Mouse (Mus musculus) c-Kit-positive CD71-positive TER-119-negative erythroid progenitor cells, embryonic 14.5 days (primary cell): Measurements from ENCODE around the gene Exoc3l.
A peak's percentile ranks its signal among the peaks of the same experiment; 100 is the strongest.

Experiments used
- DNase-seq: peaks from one replicate; pipeline ENCODE4 v3.0.0-alpha.2; 2013; ENCODE audit warnings: low read depth

Gene Exoc3l

DNA sequence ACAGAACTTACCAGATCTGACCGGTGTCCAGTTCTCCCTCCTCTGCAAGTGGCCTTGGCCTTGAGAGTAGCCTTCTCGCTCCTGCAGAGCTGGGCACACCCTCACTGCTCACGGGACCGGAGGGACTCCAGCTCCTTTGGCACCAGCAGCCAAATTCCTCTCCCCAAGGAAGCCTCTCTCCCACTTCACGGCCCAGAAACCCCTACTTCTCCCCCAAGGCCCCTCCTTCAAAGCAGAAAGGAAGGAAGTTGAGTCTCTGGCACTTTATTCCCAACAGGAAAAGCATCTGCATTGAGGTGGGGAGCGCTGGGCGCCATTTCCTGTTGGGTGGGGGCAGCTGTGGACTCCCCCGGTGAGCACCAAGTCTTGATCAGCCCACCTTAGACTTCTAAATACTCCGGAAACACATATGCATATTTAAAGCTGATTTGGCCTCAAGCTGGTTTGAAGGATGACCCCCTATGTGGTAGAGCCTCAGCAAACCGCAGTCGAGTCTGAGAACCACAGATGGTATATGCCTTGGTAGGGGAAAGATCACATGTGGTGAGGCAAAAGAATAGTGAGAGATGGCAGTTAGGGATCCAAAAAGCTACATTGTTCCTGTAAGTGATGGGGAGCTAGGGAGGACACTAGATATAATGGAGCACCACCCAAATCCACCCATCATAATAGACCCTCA, at the start of gene Exoc3l:
Gene Exoc3l, minus strand, starts transcription at position 207 of the 679 bp plus-strand sequence.
- DNase-seq = no peak

GRCm38 (mm10) chr8:105345061-105345975, 49.4 kb upstream of the Exoc3l start:
- DNase-seq = no peak

DNA sequence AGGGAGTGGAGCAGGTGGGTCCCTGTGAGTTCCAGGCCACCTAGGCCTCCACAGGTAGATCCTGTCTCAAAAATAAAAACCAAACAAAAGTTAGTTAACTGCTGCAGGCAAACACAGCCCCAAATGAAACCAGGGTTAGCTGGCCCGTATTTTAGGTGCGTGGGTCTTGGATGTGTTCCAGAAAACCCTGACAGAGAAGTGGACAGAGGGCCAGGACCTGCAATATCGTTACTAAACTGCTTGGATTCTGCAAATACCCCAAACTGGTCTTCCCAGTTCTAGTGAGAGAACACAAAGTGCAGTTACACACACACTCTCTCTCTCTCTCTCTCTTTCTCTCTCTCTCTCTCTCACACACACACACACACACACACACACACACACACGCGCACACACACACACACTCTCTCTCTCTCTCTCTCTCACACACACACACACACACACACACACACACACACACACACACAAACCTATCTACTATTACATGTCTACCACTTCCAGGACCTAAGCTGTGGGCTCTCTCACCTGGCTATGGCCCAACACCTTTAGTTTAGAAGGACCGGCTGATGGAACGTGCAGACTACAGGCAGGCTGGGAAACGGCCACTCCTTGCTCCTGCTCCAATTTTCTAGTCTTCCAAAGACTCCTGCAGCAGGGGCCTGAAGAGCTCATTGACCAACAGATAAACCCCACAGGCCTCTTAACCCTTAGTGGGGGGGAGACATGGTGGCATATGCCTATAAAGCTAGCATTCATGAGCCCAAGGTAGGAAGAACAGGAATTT, 48.1 kb upstream of the Exoc3l start:
- no peak for DNase-seq

DNA sequence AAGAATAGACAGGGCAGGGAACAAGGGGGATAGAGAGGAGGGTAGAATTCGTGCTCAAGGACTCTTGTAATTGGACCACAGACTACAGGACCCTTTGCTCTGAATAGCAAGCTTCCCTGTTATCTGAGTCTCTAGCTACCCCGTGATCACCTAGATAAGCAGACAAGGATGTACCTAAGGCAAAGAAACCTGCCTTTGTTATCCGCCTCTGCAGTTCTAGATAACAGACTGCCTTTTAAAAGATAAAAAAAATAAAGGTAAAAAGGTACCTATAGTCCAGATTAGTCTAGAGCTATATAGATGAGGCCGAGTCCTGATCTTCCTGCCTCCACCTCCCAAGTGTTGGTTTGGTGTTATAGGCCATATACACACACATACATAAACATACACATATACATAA, 46.9 kb upstream of the Exoc3l start:
- no peak for DNase-seq

DNA sequence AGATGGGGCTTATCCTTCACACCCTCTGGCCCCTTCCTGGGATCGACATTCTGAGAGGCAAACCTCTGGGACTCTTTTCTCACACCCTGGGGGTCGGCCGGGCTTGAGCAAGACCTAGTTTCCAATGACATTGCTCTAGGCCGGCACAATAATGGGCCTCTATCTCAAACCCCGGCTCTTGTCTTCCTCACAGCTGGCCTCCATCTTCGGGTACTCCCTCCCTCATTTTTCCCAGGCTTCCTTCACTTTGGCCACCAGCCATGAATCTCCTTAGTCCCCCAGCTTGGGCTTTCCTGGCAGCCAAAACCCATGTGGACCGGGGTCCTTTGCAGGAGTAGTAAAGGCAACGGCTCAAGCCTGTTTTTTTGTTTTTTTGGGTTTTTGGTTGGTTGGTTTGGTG, 45.5 kb upstream of the Exoc3l start:
- no peak for DNase-seq

- DNase-seq = peak; percentile 56
Measured at GRCm38 (mm10) chr8:105339886-105340635, 44.2 kb upstream of the Exoc3l start.

DNA sequence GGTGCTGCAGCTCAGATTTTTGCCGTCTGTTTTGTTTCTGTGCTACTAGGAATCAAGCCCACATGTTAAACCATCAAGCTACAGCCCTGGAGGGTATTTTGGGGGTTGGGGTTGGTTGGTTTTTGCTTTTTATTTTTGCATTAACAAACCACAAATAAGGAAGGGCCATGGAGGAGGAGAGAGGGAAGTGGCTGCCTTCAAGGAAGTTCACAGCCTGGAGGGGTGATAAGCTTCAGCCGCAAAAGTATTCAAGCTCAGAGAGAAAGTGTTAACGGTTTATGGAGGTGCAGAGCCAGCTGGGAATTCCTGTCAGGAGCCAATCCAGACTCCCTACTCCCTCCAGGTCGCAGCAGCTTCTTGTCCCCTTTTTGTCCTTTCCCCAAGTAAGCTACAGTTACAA, 43.1 kb upstream of the Exoc3l start:
- DNase-seq = no peak

DNA sequence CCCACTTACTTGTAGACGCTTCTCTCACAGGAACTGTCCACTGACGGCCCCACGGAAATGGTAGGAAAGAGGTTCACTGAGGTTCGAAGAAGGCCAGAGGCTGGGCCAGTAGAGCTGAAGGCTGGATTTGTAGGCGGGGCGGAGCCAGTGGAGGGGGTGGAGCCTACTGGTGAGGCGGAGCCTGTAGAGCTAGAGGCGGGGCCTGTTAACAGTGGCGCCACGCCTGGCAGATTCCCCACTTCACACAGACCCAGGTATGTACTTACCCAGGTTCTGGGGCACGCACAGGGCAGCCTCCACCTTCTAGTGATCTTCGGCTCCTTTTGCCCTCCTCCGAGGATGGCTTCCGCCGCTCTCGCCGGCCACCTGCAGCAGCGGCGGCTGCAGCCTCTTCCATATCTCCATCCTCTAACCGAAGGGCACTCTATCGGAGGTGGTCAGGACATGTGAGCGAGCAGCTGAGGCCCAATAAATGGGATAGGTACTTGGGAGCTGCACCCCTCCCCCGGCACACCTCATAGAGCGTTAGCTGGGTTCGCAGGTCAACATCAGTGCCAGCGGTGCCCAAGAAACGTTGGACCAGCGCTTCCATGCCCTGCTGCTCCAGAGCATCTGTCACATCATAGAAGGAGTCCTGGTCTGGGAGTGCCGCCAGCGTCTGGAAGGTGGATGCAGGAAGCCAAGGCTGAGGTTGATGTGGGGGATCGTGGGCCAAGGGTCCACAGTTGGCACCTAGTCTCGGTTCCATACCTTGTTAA, 40.7 kb upstream of the Exoc3l start:
- DNase-seq = no peak

DNA sequence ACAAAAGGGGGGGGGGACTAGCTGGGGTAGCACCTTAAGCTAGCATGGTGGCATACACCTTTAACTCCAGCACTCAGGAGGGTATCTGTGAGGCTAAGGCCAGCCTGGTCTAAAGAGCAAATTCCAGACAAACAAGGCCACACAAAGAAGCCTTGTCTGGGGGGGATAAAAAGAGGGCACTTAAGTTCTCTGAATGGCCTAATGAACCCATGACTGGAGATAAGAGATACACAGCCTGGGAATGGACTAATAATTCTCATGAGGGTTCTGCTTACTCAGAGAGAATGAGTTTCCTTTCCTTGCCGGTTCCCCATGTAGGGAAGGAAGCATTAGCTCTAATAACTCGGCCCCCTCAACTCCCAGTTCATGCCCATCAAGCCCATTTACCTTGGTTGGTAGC, 36.6 kb upstream of the Exoc3l start:
- DNase-seq = no peak

DNA sequence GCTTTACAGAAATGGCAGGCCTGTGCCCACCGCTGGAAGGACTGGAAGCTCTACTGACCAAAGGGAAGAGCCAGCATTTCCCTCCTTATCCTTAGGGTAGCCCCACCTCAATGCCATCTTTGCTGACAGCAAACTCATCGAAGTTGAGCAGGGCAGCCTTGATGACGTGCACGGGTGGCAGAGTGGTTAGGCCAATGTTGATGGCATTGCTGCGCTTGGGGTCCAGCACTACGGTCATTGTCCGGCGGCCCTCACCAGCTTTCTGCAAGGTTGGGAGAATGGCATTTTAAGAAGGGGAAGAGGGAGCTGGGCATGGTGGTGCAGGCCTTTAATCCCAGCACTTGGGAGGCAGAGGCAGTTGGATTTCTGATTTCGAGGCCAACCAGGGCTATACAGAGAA, 36.0 kb upstream of the Exoc3l start:
- DNase-seq = no peak

DNA sequence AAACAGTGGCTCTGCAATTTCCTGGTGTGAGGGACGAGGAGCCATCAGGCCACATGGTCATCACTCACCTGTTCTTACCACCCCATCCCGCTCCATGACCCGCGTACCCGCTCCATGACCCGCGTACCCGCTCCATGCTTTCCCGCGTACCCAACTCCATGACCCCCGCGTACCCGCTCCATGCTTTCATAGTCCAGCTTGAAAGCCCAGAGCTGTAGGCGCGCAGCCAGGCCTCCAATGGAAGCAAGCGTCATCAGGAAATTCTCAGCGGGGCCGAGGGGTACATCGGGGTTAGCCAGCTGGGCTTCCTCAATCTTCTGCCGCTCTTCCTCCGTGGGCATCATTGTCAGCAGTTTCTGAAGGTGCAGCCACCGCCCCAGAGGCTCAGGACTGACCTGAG, 35.6 kb upstream of the Exoc3l start:
- no peak for DNase-seq

DNA sequence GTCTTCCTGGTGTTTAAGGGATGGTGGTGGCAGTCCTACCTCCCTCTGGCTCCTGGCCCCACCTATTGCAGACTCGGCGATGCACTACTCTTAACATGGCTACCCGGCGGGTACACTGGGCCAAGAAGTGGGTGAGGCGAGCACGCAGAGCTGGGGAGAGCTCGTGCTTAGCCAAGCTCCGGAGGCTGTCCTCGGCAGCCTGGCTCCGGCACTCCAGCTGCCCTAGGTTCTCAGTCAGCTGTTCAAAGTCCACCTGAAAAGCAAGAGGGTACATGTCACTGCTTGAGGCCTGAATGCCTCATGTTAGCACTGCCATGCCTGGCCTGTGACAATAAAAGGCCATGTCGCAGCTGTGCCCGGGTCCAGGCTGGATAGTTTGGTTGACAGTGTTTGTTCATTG, 34.4 kb upstream of the Exoc3l start:
- no peak for DNase-seq

DNA sequence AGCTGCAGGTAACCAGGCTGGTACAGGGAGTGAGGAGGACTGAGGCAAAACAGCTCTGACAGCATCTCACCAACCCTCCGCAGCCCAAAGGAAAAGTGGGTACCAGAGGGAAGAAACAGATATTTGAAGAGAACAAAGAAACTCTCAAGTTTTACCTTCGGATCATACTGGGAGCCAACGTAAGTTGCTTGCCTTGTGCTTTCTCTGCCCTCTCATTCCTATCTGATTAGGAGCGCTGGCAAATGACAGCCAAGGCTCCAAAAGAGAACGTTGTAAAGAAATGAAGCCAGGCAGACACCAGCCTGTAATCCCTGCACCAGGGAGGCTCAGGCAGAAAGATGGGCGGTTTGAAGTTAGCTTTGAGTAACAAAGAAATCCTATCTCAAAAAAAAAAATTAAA, 31.1 kb upstream of the Exoc3l start:
- no peak for DNase-seq

DNA sequence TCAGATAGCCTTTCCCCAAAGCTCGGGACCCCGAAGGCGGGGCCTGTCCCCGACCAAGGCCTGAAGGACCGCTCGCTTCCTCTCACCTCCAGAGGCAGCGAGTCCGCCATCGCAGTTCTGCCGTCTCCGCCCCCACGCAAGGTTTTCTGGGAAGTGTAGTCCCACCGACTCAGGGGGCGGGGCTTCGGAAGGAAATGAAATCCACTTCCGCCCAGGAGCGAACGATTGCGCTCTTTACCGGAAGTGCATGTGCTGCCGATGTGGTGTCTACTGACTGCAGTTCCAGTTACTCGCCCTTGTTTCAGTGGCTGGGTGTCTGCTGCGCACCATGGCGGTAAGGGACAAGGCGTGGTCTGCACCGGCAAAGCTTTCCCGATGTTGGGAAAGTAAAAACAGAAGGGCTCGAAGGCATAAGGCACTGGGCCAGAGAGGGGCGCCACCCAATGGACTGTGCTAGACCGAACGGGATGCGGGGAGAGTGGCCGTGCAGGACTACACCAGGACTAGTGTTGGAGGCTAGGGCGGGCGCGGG, 30.3 kb upstream of the Exoc3l start, which contains the start of the genes Lrrc29 and Tmem208:
Gene Lrrc29, minus strand, starts transcription at position 138 of the 532 bp plus-strand sequence.
Gene Tmem208, plus strand, starts transcription at position 214 of the 532 bp plus-strand sequence.
- peak; percentile 96 for DNase-seq

DNA sequence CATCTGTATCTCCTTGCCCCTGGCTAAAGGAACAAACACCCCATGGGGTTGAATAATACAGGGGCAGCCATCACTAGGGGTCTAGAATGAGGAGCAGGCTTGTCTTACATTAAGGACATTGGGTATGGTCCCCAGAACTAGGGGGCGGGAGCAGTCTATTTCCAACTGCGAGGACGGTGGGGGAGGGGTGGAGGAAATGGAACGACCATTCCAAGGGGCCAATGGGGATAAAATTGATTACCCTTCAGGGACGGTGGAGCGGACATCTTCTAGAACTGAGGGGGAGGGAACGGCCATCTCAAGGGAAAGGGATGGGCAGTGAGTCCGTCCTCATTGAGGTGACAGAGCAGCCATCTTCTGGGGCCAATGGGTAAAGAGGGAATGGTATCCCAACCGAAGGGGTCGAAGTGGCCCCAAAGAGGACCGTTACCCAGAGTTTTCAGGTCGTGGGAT, 29.8 kb upstream of the Exoc3l start:
- no peak for DNase-seq

GRCm38 (mm10) chr8:105323183-105323582, 27.3 kb upstream of the Exoc3l start:
- DNase-seq = no peak

DNA sequence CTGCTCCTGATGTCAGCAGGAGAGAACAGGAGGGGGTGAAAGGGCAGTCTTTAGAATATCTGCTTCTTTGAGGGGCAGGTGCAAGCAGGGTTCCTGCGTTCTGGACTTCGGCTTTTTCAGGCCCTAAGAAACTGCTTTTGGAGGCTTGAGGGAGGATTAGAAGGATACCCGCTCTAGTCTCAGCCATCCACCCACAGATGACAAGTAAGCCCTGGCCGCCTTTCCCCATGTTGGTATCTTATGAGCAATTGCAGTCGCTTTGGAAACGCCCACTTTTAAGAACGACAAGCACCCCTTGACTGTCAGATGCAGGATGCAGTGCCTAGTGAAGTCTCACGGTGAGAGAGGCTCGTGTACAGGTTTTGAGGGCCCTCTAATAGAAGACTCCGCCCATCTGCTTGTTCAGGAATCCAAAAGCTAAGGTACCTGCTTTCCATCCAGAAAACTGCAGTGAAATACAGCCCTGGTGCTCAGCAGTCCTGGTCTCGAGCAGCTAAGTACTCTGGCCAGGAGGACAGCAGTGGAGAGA, 22.8 kb upstream of the Exoc3l start:
- no peak for DNase-seq

DNA sequence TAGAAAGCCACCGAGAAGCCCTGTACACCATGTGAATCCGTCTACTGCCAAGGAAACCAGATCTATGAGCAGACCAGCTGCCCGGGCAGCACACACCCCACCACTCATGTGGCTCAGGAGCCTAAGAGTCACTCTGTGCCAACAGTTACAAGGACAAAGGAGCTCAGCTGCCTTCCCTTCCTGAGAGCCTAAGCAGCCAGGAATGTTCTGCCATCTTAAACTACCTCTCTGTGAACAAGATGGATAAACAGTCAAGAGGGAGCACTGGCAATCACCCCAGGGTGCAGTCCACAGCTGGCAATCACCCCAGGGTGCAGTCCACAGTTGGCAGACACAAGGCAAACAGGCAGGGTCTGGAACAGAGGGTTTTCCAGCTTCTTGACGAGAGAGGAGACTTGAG, 22.0 kb upstream of the Exoc3l start:
- no peak for DNase-seq

- no peak for DNase-seq
Measured at GRCm38 (mm10) chr8:105315073-105315769, 19.3 kb upstream of the Exoc3l start.
